Mouse (Mus musculus) liver, embryonic 18 days (tissue): Measurements from ENCODE around the gene Stmnd1. TPM values are rescaled to one million over a fixed set of nuclear protein-coding genes. Genes with fewer than 3 reads are reported as not detected.

Experiments used
- polyA plus RNA-seq: library from polyadenylated mRNA; depleted of rRNA; stranded (reverse); fragments of >200 nt; gene quantifications from 2 replicates; pipeline ENCODE4 v1.2.3, GENCODE M21; 2012; rRNA removed

The Stmnd1 gene
- polyA plus RNA-seq: 0.04 TPM in 1 of 2 replicates, not detected in the other

GRCm38 (mm10) chr13:46273453-46274110 lies at the start of gene Stmnd1:
Stmnd1 (plus strand) TSS chr13:46273721.

Other genes with a start within 250 kb of the Stmnd1 start
- gene Rbm24, start 144.7 kb downstream of the Stmnd1 start, polyA plus RNA-seq: 0.14 and 0.17 TPM in 2 replicates
- gene Cap2, start 228.1 kb downstream of the Stmnd1 start, polyA plus RNA-seq: 0.34 and 0.46 TPM in 2 replicates